Mouse (Mus musculus) lung, postnatal 0 days (tissue): Measurements from ENCODE around the gene Nppa.

Experiments used
- CTCF ChIP-seq: IDR thresholded peaks from 2 replicates; pipeline ENCODE4 v1.5.1; 2016; ENCODE audit warnings: antibody characterized with exemption, mild to moderate bottlenecking
- EP300 ChIP-seq: IDR thresholded peaks from 2 replicates; pipeline ENCODE4 v1.6.1; 2016; ENCODE audit warnings: antibody characterized with exemption, mild to moderate bottlenecking, control low read depth

GRCm38 (mm10) chr4:148040029-148040830 is 39.7 kb downstream of the Nppa start:
- TF ChIP-seq CTCF (no peak), EP300 (no peak)
